ENCODE assay signal across 8 mouse cellular contexts in the genomic region with DNA sequence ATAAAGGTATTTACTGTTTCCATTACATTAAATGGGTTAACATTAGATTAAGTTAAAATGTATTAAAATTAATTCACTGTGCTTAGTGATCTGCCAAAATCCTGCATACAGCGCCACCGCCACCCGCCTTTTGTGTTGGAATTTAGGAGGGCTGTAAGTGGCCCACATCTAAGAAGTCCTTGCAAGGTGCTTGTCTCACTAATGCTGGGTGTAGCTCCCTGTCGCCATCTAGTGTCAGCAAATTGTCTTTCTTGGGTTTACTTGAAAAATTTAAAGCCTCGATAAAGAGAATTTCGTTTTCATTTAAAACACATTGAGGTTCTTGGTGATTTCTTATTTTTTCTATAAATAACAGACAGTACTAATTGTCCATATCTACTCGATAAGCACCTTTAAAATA. TPM values are rescaled to one million over a fixed set of nuclear protein-coding genes. Genes with fewer than 3 reads are reported as not detected.
DNase-seq lines count a peak whose midpoint lies in the region; ATAC-seq lines count a peak whose summit lies in the region.
"Had no signal": no experiment of that assay in that cellular context is flagged by ENCODE, and none has a peak within 500 bp of the region (broad histone marks: within the 10 kb centered on the region; RNA-seq: fewer than 3 reads in every experiment).

No protein-coding gene starts in this region.

- DNase-seq in urinary bladder, postnatal 36 days (ENCODE audit: low spot score in 2 of 2) = peak; percentile 47 to 54
- DNase-seq in urinary bladder, postnatal 10 days (ENCODE audit: low spot score) = no peak
- peak; percentile 77 for DNase-seq in adrenal gland, postnatal 10 days
- DNase-seq in embryonic facial prominence, embryonic 11.5 days (ENCODE audit: low spot score) = peak; percentile 83
- DNase-seq in kidney, adult 8-10 months = peak; percentile 57 to 73
- peak; percentile 41 for DNase-seq in liver, embryonic 11.5 days (ENCODE audit: low spot score)
- DNase-seq in right cerebral cortex, postnatal 10 days (ENCODE audit: low spot score in 2 of 2) = peak; percentile 66 to 78

- no peak overlapping the region for H3K27ac ChIP-seq in embryonic facial prominence, embryonic 11.5 days (replicated peaks; ENCODE audit: low read depth, low read length)
- H3K27ac ChIP-seq in liver, embryonic 11.5 days (ENCODE audit: low read depth, low read length) = no peak overlapping the region
- H3K27ac ChIP-seq: limb, embryonic 12.5 days had no signal

- H3K27me3 ChIP-seq in embryonic facial prominence, embryonic 11.5 days (ENCODE audit: control insufficient read depth, insufficient read depth, low read length) = no peaks in the 10 kb centered on the region
- no peaks in the 10 kb centered on the region for H3K27me3 ChIP-seq in liver, embryonic 11.5 days (replicated peaks; ENCODE audit: control insufficient read depth, insufficient read depth, low read length)
- H3K27me3 ChIP-seq: limb, embryonic 12.5 days had no signal

- ATAC-seq in embryonic facial prominence, embryonic 11.5 days (replicated peaks; ENCODE audit: insufficient number of reproducible peaks, low FRiP score, low TSS enrichment, low read depth) = no peak
- no peak; the same call in 1 of the 2 replicates for ATAC-seq in liver, embryonic 11.5 days (replicated peaks; ENCODE audit: low FRiP score)

- no peak overlapping the region for H3K4me3 ChIP-seq in embryonic facial prominence, embryonic 11.5 days (ENCODE audit: low read depth, low read length)
- no peak overlapping the region for H3K4me3 ChIP-seq in liver, embryonic 11.5 days (ENCODE audit: low read depth, low read length)
- H3K4me3 ChIP-seq: limb, embryonic 12.5 days had no signal

- no peaks in the 10 kb centered on the region for H3K4me1 ChIP-seq in embryonic facial prominence, embryonic 11.5 days (ENCODE audit: control insufficient read depth, insufficient read depth, low read length)
- H3K4me1 ChIP-seq in liver, embryonic 11.5 days (replicated peaks; ENCODE audit: control insufficient read depth, insufficient read depth, low read length) = no peaks in the 10 kb centered on the region
- H3K4me1 ChIP-seq: limb, embryonic 12.5 days had no signal

- H3K4me2 ChIP-seq in embryonic facial prominence, embryonic 11.5 days (ENCODE audit: low read depth, low read length) = no peak overlapping the region
- H3K4me2 ChIP-seq in liver, embryonic 11.5 days = no peak overlapping the region
- H3K4me2 ChIP-seq: limb, embryonic 12.5 days had no signal

- WGBS in embryonic facial prominence, embryonic 11.5 days = 34% methylated on average over 7 of the region's 7 CpGs
- 40% methylated on average over 7 of the region's 7 CpGs for WGBS in liver, embryonic 11.5 days

- no peak overlapping the region for H3K9ac ChIP-seq in embryonic facial prominence, embryonic 11.5 days (replicated peaks; ENCODE audit: low read length)
- H3K9ac ChIP-seq in liver, embryonic 11.5 days (ENCODE audit: low read depth, low read length) = no peak overlapping the region
- H3K9ac ChIP-seq: limb, embryonic 12.5 days had no signal

- H3K36me3 ChIP-seq in embryonic facial prominence, embryonic 11.5 days (replicated peaks; ENCODE audit: control insufficient read depth, insufficient read depth, low read depth, low read length) = no peaks in the 10 kb centered on the region
- peaks cover 3% of the 10 kb centered on the region; the same call in 1 of the 2 replicates for H3K36me3 ChIP-seq in liver, embryonic 11.5 days (ENCODE audit: control insufficient read depth, insufficient read depth, low read length)

- no peaks in the 10 kb centered on the region for H3K9me3 ChIP-seq in embryonic facial prominence, embryonic 11.5 days (replicated peaks; ENCODE audit: control insufficient read depth, low read length)
- no peaks in the 10 kb centered on the region for H3K9me3 ChIP-seq in liver, embryonic 11.5 days (ENCODE audit: control insufficient read depth, low read length)
- H3K9me3 ChIP-seq: limb, embryonic 12.5 days had no signal

RNA-seq across cellular contexts. Expression of gene Bhlha15, which starts 35.6 kb away (rescaled TPM):
- total RNA-seq in adrenal gland, postnatal 10 days (2021) = under 1 TPM; 0.66 to 0.97 TPM
- 0.07 and 0.11 TPM in 2 replicates for polyA plus RNA-seq in embryonic facial prominence, embryonic 11.5 days (2014; fragmentation: Nextera tagmentation; extraction: Ambion mirVana)
- 1.3 and 1.6 TPM in 2 replicates for polyA plus RNA-seq in liver, embryonic 11.5 days (2014; fragmentation: Nextera tagmentation; extraction: Ambion mirVana)

RNA-seq across cellular contexts. Expression of gene Lmtk2, which starts 54.3 kb away (rescaled TPM):
- 10 to 100 TPM; 21.9 to 24.4 TPM for total RNA-seq in adrenal gland, postnatal 10 days (2021)
- 3.7 and 4.5 TPM in 2 replicates for polyA plus RNA-seq in embryonic facial prominence, embryonic 11.5 days (2014; fragmentation: Nextera tagmentation; extraction: Ambion mirVana)
- polyA plus RNA-seq in liver, embryonic 11.5 days (2014; fragmentation: Nextera tagmentation; extraction: Ambion mirVana) = 4.9 and 5.7 TPM in 2 replicates
